Mouse (Mus musculus) lung, postnatal 10 days (tissue): ENCODE data around the gene Kng1.

ENCODE experiments used
- DNase-seq: peaks from one replicate; pipeline ENCODE4 v3.0.0; 2021

Kng1 gene

DNA sequence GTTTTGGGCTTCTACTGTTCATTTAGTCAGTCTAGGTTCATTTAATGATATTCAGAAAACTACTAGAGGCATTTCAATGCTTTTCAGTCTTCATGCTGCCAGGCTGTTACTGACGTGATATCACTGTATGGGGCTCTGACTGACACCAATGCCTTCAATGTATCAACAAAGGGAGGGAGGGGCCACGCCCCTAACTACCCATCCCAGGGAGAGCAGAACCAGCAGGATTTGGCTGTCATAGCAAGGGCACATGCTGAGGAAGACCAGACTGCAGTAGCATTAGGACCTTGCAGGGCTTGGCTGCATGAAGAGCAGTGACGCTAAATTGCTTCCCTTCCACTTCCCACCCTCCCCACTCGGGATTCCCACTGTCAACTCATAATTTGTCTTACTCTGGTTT lies 59.5 kb downstream of the Kng1 start:
- DNase-seq, result no peak

DNA sequence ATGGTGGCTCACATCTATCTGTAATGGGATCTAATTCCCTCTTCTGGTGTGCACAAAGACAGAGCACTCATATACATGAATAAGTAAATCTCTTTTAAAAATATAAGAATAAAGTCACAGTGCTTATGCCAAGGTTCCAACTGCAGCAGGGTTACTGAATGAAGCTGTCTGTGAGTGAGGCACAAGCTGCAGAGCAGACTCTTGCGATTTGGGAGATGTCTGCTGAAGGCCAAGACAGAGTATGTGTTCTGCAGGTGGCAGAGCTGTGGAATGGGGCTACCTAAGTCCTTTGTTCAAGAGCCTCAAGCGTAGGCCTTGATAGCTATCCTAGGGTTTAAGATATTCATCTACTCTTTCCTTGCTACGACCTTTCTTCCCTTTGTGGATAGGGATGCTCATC lies 64.8 kb downstream of the Kng1 start:
- no peak for DNase-seq

GRCm38 (mm10) chr16:23123104-23123503 lies 65.4 kb downstream of the Kng1 start:
- DNase-seq, result no peak

DNA sequence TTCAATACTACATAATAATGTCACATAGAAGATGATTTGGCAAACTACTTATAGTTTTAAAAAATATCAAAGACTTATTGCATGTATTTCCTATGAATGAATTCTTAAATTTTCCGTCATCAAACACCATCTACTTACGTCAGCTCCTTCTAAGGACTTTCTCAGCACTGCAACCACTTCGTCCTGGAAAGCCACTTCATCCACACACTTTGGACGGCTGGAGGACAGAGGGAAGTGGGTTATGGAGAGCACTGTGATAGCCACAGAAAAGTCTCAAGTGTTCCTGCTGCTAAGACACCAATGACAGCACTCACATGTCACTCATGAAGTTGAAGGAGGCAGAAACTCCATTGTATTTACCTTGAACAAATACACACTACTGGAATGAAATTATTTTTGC lies 66.7 kb downstream of the Kng1 start:
- DNase-seq, result no peak

DNA sequence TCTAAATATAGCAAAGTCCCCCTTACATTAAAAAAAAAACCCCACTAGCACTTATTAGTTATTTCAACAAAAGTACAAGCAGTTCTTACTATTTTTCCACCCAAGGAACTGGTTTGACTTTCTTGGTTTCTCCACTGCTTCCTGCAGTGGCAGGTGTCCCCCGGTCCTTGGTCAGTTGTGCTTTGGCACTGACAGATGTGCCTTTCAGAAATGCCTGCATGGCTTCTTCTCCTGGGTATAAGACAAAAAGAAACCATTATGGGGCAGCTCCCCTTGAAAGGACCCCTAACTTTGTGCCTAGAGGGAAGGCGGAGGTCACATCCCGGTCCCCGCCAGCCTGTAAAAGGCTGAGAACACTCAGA lies 69.6 kb downstream of the Kng1 start:
- no peak for DNase-seq

DNA sequence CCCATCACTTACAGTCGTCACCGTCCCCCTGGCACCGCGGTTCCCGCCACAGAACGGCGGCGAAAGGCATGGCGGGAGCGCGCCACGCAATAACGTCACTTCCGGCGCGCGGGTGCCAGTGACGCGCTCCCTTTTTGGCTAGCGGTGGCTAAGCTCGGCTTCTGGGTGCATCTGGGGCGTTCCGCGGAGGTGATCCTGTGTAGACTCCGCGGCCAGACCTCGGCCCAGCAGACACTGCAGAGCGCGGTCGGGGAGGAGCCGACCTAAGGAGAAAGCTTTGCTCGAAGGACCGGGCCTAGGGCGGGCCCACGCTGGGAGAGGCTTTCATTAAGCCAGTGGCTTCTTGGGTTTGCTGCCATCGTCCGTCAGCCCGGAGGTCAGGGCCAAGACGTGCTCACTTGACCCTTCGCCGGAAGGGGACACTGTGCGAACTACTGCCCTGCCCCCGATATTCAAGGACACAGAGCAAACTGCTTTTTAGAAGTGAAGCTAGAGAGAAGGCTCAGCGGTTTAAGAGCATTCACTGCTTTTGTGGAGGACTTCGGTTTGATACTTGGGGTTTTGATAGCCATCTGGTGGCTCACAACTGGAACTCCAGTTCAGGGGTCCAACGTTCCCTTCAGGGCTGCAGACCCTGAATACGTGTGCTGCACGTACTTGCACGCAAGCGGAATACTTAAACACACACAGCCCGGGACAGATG lies 70.2 kb downstream of the Kng1 start, which contains the start of gene Rfc4:
Gene Rfc4, minus strand, starts transcription at position 65 of the 703 bp plus-strand sequence.
- DNase-seq, result peak; percentile 93

GRCm38 (mm10) chr16:23130303-23130702 lies 72.6 kb downstream of the Kng1 start:
- DNase-seq, result no peak
